Mouse (Mus musculus) CH12.LX (cell line): ENCODE data around the gene Aatk. TPM values are rescaled to one million over a fixed set of nuclear protein-coding genes. Genes with fewer than 3 reads are reported as not detected.

Source experiments
- DNase-seq: peaks from one replicate; pipeline ENCODE4 v3.0.0-alpha.2; 2013; ENCODE audit errors: extremely low read depth
- H3K27ac ChIP-seq: 2 replicates; pipeline ENCODE4 v1.5.1; 2012; ENCODE audit warnings: low read depth, mild to moderate bottlenecking, control low read depth, moderate library complexity; ENCODE audit not compliant: insufficient read depth
- H3K27me3 ChIP-seq: replicated peaks from 2 replicates; pipeline ENCODE3; 2012; ENCODE audit warnings: inconsistent platforms
- H3K36me3 ChIP-seq, 2 experiments: replicated peaks in 1 of 2; 2 replicates each; pipeline versions ENCODE3 to v1.6.1; 2012; ENCODE audit warnings: inconsistent platforms in 1 of 2, low read length in 1 of 2, mild to moderate bottlenecking in 1 of 2, mixed read lengths in 1 of 2, moderate library complexity in 1 of 2; ENCODE audit not compliant: control insufficient read depth in 1 of 2, insufficient read depth in 1 of 2
- H3K4me1 ChIP-seq, 2 experiments: 2 replicates each; pipeline ENCODE4 v1.6.1; 2012; ENCODE audit warnings: inconsistent platforms in 1 of 2, moderate library complexity in 1 of 2; ENCODE audit not compliant: insufficient read depth in 2 of 2, control insufficient read depth in 1 of 2
- H3K4me2 ChIP-seq: 2 replicates; pipeline ENCODE4 v1.6.1; 2012; ENCODE audit warnings: low read depth, mild to moderate bottlenecking, control low read depth; ENCODE audit not compliant: poor library complexity, insufficient read depth, severe bottlenecking
- H3K4me3 ChIP-seq, 3 experiments: fragments of 150-350 bp in 1 of 3; sonication (generic) in 1 of 3; replicated peaks in 1 of 3; 2 replicates each; pipeline versions ENCODE3 to v1.5.1; 2011 to 2012; ENCODE audit warnings: low read depth in 2 of 3, low read length in 2 of 3, mild to moderate bottlenecking in 2 of 3, moderate library complexity in 2 of 3, control low read depth in 1 of 3, improper control_type of control experiment in 1 of 3, inconsistent platforms in 1 of 3, mixed read lengths in 1 of 3; ENCODE audit not compliant: poor library complexity in 1 of 3
- H3K79me2 ChIP-seq: replicated peaks from 2 replicates; pipeline ENCODE4 v1.6.1; 2012; ENCODE audit warnings: mild to moderate bottlenecking, moderate library complexity; ENCODE audit not compliant: control insufficient read depth, poor library complexity, insufficient read depth, severe bottlenecking; ENCODE audit errors: extremely low read depth
- H3K9ac ChIP-seq: 2 replicates; pipeline ENCODE4 v1.6.1; 2012; ENCODE audit warnings: low read depth, mild to moderate bottlenecking, control low read depth, moderate library complexity; ENCODE audit not compliant: insufficient read depth
- H3K9me3 ChIP-seq: replicated peaks from 2 replicates; pipeline ENCODE3; 2012; ENCODE audit warnings: low read length, inconsistent platforms, mixed read lengths
- BHLHE40 ChIP-seq: IDR thresholded peaks from 2 replicates; pipeline ENCODE4 v1.6.1; 2011; ENCODE audit warnings: mild to moderate bottlenecking, low read depth, low read length, improper control_type of control experiment
- CTCF ChIP-seq, 2 experiments: IDR thresholded peaks in 1 of 2; conservative IDR thresholded peaks in 1 of 2; 2 replicates each; pipeline ENCODE4 v1.5.1; 2011 to 2012; ENCODE audit warnings: low read depth in 2 of 2, low read length in 2 of 2, improper control_type of control experiment in 1 of 2, inconsistent platforms in 1 of 2, mild to moderate bottlenecking in 1 of 2, moderate library complexity in 1 of 2
- ETS1 ChIP-seq: conservative IDR thresholded peaks from 2 replicates; pipeline ENCODE4 v1.6.1; 2012; ENCODE audit warnings: low read depth, mild to moderate bottlenecking, inconsistent platforms, low read length, improper control_type of control experiment, moderate library complexity
- IRF4 ChIP-seq: IDR thresholded peaks from 2 replicates; pipeline ENCODE4 v1.6.1; 2014; ENCODE audit warnings: low read depth, mild to moderate bottlenecking, inconsistent platforms, low read length, improper control_type of control experiment
- JUN ChIP-seq: IDR thresholded peaks from 2 replicates; pipeline ENCODE4 v1.6.1; 2011; ENCODE audit warnings: low read depth, mild to moderate bottlenecking, low read length, improper control_type of control experiment, moderate library complexity; ENCODE audit not compliant: insufficient read depth
- JUND ChIP-seq: conservative IDR thresholded peaks from 2 replicates; pipeline ENCODE4 v1.6.1; 2011; ENCODE audit warnings: low read depth, low read length, improper control_type of control experiment
- MAFK ChIP-seq: IDR thresholded peaks from 2 replicates; pipeline ENCODE4 v1.6.1; 2011; ENCODE audit warnings: low read length, improper control_type of control experiment; ENCODE audit not compliant: insufficient replicate concordance
- MEF2A ChIP-seq: IDR thresholded peaks from 2 replicates; pipeline ENCODE4 v1.6.1; 2014; ENCODE audit warnings: low read depth, mild to moderate bottlenecking, inconsistent platforms, low read length, improper control_type of control experiment, borderline replicate concordance
- MXI1 ChIP-seq: IDR thresholded peaks from 2 replicates; pipeline ENCODE4 v1.6.1; 2011; ENCODE audit warnings: mild to moderate bottlenecking, low read depth, low read length, improper control_type of control experiment
- NRF1 ChIP-seq: IDR thresholded peaks from 2 replicates; pipeline ENCODE4 v1.6.1; 2014; ENCODE audit warnings: low read depth, mild to moderate bottlenecking, inconsistent platforms, low read length, improper control_type of control experiment, moderate library complexity
- PAX5 ChIP-seq: IDR thresholded peaks from 2 replicates; pipeline ENCODE4 v1.6.1; 2012; ENCODE audit warnings: low read length, inconsistent platforms, mixed read lengths
- RAD21 ChIP-seq: IDR thresholded peaks from 2 replicates; pipeline ENCODE4 v1.6.1; 2011; ENCODE audit warnings: low read depth, mild to moderate bottlenecking, low read length, improper control_type of control experiment, moderate library complexity
- TBP ChIP-seq: conservative IDR thresholded peaks from 2 replicates; pipeline ENCODE4 v1.6.1; 2011; ENCODE audit warnings: low read depth, low read length, improper control_type of control experiment
- TCF12 ChIP-seq: IDR thresholded peaks from 2 replicates; pipeline ENCODE4 v1.6.1; 2014; ENCODE audit warnings: low read depth, mild to moderate bottlenecking, inconsistent platforms, low read length, improper control_type of control experiment
- USF1 ChIP-seq: IDR thresholded peaks from 2 replicates; pipeline ENCODE4 v1.6.1; 2014; ENCODE audit warnings: low read depth, mild to moderate bottlenecking, inconsistent platforms, low read length, improper control_type of control experiment
- ZC3H11A ChIP-seq: IDR thresholded peaks from 2 replicates; pipeline ENCODE4 v1.6.1; 2012; ENCODE audit warnings: low read depth, mild to moderate bottlenecking, inconsistent platforms, low read length, improper control_type of control experiment
- dilution Hi-C: fragments of 300-500 bp; cut with MboI; formaldehyde crosslinking; loops from 2 replicates; pipeline ENCODE4 v1.14.3; 2020; ENCODE audit warnings: low sequenced_read_pairs; ENCODE audit not compliant: extremely low pct_unique_long_range_greater_than_20kb, extremely low pct_ligation_motif_present
- in situ Hi-C: fragments of 300-500 bp; cut with MboI; formaldehyde crosslinking; loops from 3 replicates; pipeline ENCODE4 v1.14.3; 2019; ENCODE audit warnings: low sequenced_read_pairs, low pct_ligation_motif_present, low pct_unique_long_range_greater_than_20kb, mixed read lengths
- polyA plus RNA-seq: library from polyadenylated mRNA; unstranded; fragments of >175 nt; gene quantifications from 2 replicates; pipeline ENCODE4 v1.2.1, GENCODE M21; 2012; ENCODE audit warnings: low read depth; ENCODE audit not compliant: insufficient read length
- total RNA-seq, 2 experiments: library from RNA; depleted of rRNA; stranded (reverse); fragments of 300-350 nt in 1 of 2; fragments of >200 nt in 1 of 2; gene quantifications; 2 replicates each; pipeline ENCODE4 v1.2.3; 2012 to 2014

Aatk gene
- total and polyA plus RNA-seq, 3 experiments = 0.08 to 0.21 (median 0.19) TPM

DNA sequence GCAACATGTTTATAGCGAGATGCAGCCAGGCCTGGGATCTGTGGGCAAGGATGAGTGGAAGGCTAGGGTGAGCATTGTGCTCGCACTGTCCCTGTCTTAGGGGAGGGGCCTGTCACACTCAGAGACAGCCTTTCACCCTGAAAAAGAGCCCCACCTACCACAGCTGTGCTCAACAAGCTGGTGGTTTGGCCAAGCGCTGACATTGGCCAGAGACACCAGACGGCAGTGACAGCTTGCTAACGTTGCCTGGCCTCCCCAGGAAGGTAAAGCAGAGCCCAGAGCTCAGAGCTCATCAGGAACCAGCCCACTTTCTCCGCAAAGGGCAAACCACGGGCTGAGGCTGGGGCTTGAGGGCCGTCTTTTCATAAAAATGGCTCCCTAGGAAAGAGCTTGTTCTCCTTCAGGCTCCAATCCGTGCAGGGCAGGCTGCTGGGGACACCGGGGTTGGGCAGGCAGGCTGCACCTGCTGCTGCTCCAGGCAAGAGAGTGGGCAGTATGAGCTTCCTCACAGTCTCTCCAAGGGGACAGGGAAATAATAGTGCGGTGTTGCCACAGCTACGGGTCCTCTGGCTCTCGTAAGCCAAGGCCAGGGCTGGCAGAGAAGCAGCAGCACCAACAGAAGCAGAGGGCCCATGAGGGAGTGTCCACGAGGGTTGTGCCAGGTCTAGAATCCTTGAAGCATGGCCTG, 4.3 kb upstream of the Aatk start:
- in situ Hi-C loops = no loop called here
- no peak for TF ChIP-seq JUN
- TF ChIP-seq TBP = 0 out of 2 replicates have a peak, but pooled peaks have one; percentile 28
- H3K4me2 ChIP-seq = no peak overlapping the region
- no peaks in the 10 kb centered on the region for H3K36me3 ChIP-seq
- H3K9me3 ChIP-seq = no peaks in the 10 kb centered on the region
- no peak overlapping the region for H3K4me3 ChIP-seq
- no peak overlapping the region for H3K9ac ChIP-seq
- no peak overlapping the region for H3K27ac ChIP-seq
- H3K27me3 ChIP-seq = peaks cover 25% of the 10 kb centered on the region
- dilution Hi-C loops = no loop called here
- peak; percentile 45 for DNase-seq
- H3K79me2 ChIP-seq = no peaks in the 10 kb centered on the region
- peaks cover 0 to 12% of the 10 kb centered on the region in 2 experiments; a peak in 2 of 4 replicates for H3K4me1 ChIP-seq

DNA sequence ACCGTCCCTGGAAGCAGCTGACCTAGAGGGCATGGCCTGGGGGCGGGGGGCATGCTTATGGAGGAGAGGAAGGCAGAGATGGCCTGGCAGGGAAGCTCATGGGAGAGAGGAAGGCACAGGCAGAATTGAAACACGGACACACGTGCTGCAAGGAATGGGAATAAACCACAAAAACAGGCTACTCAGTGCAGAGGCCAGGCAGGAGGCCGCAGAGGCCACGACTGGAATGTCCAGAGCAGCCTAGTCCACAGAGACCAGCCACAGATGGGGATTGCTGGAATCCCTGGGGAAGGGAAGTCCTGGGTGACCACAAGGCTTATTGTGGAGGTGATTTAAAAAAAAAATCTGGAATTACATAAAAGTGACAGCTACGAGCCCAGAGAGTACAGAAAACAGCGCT, 2.1 kb upstream of the Aatk start:
- H3K27ac ChIP-seq = no peak overlapping the region
- no peak for DNase-seq
- no peak overlapping the region for H3K9ac ChIP-seq
- H3K27me3 ChIP-seq = peaks cover 18% of the 10 kb centered on the region
- H3K9me3 ChIP-seq = no peaks in the 10 kb centered on the region
- no peak overlapping the region for H3K4me2 ChIP-seq
- peaks cover 0 to 12% of the 10 kb centered on the region in 2 experiments; a peak in 2 of 4 replicates for H3K4me1 ChIP-seq
- no peaks in the 10 kb centered on the region for H3K36me3 ChIP-seq
- dilution Hi-C loops = no loop called here
- no peaks in the 10 kb centered on the region for H3K79me2 ChIP-seq
- TF ChIP-seq USF1 (no peak), ETS1 (no peak), MAFK (no peak), MXI1 (no peak)
- H3K4me3 ChIP-seq = no peak overlapping the region
- in situ Hi-C loops = no loop called here

DNA sequence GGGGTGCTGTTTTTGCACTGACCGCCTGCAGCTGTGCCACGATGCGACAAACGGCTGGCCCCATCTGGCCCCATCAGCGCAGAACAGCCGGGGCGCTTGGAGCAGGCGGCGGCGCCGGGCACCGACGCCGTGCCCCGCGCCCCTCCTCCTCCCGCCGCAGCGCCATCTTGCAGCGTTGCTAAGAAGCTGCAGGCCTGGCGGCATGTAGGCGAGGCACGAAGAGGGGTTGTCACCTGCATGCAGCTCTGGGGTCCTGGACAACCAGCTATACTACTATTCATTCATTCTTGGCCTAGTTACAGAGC, 1.2 kb upstream of the Aatk start:
- no peak for DNase-seq
- Histone ChIP-seq H3K27me3 (peaks cover 18% of the 10 kb centered on the region), H3K27ac (no peak overlapping the region), H3K9me3 (no peaks in the 10 kb centered on the region), H3K4me3 (no peak overlapping the region), H3K4me1 (peaks cover 0 to 12% of the 10 kb centered on the region in 2 experiments; a peak in 2 of 4 replicates), H3K36me3 (no peaks in the 10 kb centered on the region), H3K79me2 (no peaks in the 10 kb centered on the region), H3K9ac (no peak overlapping the region), H3K4me2 (no peak overlapping the region)
- TF ChIP-seq MEF2A (no peak), JUN (no peak), BHLHE40 (no peak), RAD21 (no peak), PAX5 (no peak), CTCF (conservative IDR thresholded peaks at IDR 0.05 in 1 of 2, IDR thresholded peaks at IDR 0.05 in 1 of 2; ENCODE audit: low read depth in 2 of 2, low read length in 2 of 2) (no peak), TBP (no peak), MXI1 (no peak), NRF1 (no peak), USF1 (no peak), TCF12 (no peak), IRF4 (no peak), ETS1 (no peak), ZC3H11A (no peak), JUND (no peak)
- dilution Hi-C loops (no loop called here), in situ Hi-C loops (no loop called here)
